Mouse (Mus musculus) forebrain, embryonic 14.5 days (tissue): ENCODE measurements at regions not wholly inside any gene's neighbourhood (a gene's known extent, or its start where the extent isn't known, plus 50 kb on each side); places are given as distances from the start of the nearest gene placed in this dataset.
"Not testable (repeated sequence)": the region's sequence is repeated elsewhere in the genome, so short reads cannot be mapped to it uniquely, and the experiment has no call there.

Experiments
- ATAC-seq: fragments of 200-750 bp; cut with Nextera tagmentation; 2 replicates; pipeline ENCODE4 v1.8.0; 2017; ENCODE audit warnings: mild to moderate bottlenecking, moderate library complexity
- DNase-seq: peaks from one replicate; pipeline ENCODE4 v3.0.0-alpha.2; 2015; ENCODE audit warnings: low spot score
- H3K27ac ChIP-seq: fragments of 300-500 bp; sonication (generic); 2 replicates; pipeline ENCODE4 v1.5.1; 2014; ENCODE audit warnings: low read depth, mild to moderate bottlenecking, control low read depth, low read length, moderate library complexity
- H3K27me3 ChIP-seq: fragments of 300-500 bp; sonication (generic); replicated peaks from 2 replicates; pipeline ENCODE4 v1.6.1; 2014; ENCODE audit warnings: low read length, control low read depth, mixed read lengths; ENCODE audit not compliant: control insufficient read depth, insufficient read depth
- H3K36me3 ChIP-seq: fragments of 300-500 bp; sonication (generic); 2 replicates; pipeline ENCODE4 v1.6.1; 2014; ENCODE audit warnings: low read length, control low read depth; ENCODE audit not compliant: control insufficient read depth, insufficient read depth
- H3K4me1 ChIP-seq: fragments of 300-500 bp; sonication (generic); 2 replicates; pipeline ENCODE4 v1.6.1; 2014; ENCODE audit warnings: antibody characterized with exemption, low read length, control low read depth; ENCODE audit not compliant: control insufficient read depth, insufficient read depth
- H3K4me2 ChIP-seq: fragments of 300-500 bp; sonication (generic); 2 replicates; pipeline ENCODE4 v1.6.1; 2014; ENCODE audit warnings: mild to moderate bottlenecking, control low read depth, low read length
- H3K4me3 ChIP-seq: fragments of 300-500 bp; sonication (generic); 2 replicates; pipeline ENCODE4 v1.5.1; 2014; ENCODE audit warnings: low read depth, low read length, control low read depth
- H3K9ac ChIP-seq: fragments of 300-500 bp; sonication (generic); 2 replicates; pipeline ENCODE4 v1.6.1; 2014; ENCODE audit warnings: mild to moderate bottlenecking, low read length, control low read depth, moderate library complexity
- H3K9me3 ChIP-seq: fragments of 300-500 bp; sonication (generic); replicated peaks from 2 replicates; pipeline ENCODE4 v1.6.1; 2016; ENCODE audit warnings: low read length, control low read depth, mixed read lengths; ENCODE audit not compliant: control insufficient read depth
- WGBS: fragments of 180-500 bp; shearing (Covaris S2); extraction: QIAGEN DNeasy Blood & Tissue Kit; methylation state at CpG from one replicate; pipeline ENCODE4 v1.1.7; 2014; 5-methylcytosine and 5-hydroxymethylcytosine counted together

DNA sequence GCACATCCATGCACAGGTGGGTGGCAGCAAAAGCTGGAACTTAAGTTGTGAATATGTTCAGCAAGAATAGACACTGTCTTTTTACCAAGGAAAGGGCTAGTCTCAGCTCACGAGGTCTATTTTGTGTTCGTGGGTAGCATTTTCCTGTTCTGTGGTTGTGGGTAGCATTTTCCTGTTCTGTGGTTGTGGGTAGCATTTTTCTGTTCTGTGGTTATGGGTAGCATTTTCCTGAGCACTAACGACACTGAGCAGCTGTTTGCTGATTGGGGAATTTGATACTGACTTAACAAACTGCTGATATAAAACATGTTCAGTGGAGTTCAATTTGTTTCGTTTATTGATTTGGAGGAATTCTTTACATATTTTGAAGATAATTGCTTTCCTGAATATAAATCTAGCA lies 837.8 kb upstream of the Vwc2 start:
- ATAC-seq (no peak), DNase-seq (no peak)
- Histone ChIP-seq H3K9ac (no peak overlapping the region), H3K27ac (no peak overlapping the region), H3K36me3 (no peaks in the 10 kb centered on the region), H3K4me2 (no peak overlapping the region), H3K27me3 (no peaks in the 10 kb centered on the region), H3K9me3 (no peaks in the 10 kb centered on the region), H3K4me1 (no peaks in the 10 kb centered on the region), H3K4me3 (no peak overlapping the region)
- WGBS, result 82% methylated on average over 4 of the region's 4 CpGs

DNA sequence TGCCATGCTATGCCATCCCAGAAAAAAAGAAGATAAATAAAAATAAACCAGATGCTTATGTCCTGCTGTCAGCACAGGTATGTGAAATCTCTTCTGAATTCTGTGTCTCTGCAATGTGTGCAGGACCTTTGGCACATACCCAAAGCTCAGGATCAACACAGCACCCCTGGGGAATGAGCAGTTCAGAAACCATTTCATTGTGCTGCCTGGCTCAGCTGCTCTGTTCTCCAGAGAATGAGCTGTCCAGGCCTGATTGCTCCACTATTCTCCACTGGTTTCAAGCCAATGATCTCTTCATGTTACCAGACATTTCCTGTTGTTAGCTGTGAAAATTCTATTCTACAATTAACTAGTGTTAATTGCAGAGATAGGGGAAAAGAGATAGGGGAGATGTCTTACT lies 830.5 kb upstream of the Vwc2 start:
- Histone ChIP-seq H3K36me3 (no peaks in the 10 kb centered on the region), H3K9ac (no peak overlapping the region), H3K4me3 (no peak overlapping the region), H3K27me3 (no peaks in the 10 kb centered on the region), H3K4me1 (no peaks in the 10 kb centered on the region), H3K9me3 (no peaks in the 10 kb centered on the region), H3K27ac (no peak overlapping the region), H3K4me2 (no peak overlapping the region)
- DNase-seq (peak; percentile 4), ATAC-seq (no peak)

DNA sequence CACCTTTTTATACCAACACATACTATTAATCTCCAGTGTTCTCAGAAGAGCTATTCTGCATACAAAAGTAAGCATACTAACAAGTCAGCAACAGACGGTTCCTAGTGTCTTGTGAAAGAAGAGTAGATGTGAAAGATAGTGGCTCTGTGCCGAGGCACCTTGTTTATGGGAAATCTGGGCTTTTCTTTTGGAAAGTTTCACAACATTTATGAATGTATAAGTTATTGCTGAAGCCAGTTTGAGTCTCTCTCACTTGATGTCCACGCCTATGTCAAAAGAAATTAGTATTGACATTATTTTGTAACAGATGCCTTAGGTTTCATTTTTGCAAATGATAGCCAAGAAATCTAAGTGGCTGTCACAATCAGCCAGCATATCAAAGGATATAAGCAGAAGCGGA lies 822.0 kb upstream of the Vwc2 start:
- Histone ChIP-seq H3K36me3 (no peaks in the 10 kb centered on the region), H3K4me2 (no peak overlapping the region), H3K27ac (no peak overlapping the region), H3K9ac (no peak overlapping the region), H3K4me3 (no peak overlapping the region), H3K27me3 (no peaks in the 10 kb centered on the region), H3K9me3 (no peaks in the 10 kb centered on the region), H3K4me1 (no peaks in the 10 kb centered on the region)
- no peak for ATAC-seq
- WGBS, result 91% methylated on average over 4 of the region's 4 CpGs
- DNase-seq, result no peak

DNA sequence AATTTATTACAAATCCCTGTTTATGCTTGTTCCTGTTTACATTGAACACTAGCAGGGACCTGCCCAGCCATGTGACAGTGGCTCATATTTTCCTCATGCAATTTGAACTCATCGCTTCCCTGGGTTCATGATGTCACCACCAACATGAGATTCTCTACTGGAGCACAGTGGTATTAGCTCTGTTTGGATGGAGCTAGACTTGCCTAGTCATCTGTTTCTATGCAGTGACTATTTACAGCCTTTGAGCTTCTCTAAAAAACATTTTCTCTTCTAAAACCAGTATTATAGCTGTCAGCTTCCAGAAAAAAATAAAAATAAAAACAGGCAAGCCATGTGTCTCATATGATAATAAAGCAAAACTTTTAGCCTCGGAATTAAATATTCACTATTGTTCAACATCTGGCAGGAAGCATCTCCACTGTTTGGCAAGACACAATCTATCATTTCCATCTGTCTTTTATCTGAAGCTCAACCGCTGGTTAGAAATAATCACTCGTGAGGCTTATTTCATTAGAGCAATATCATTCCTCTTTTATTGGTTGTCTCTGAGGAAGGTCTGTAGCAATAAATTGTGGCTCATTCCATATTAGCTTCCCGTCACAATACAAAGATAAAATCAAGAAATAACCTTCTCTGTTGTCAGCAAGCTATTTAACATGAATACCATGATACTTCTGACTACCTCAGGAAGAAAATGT lies 804.9 kb upstream of the Vwc2 start:
- Histone ChIP-seq H3K27me3 (no peaks in the 10 kb centered on the region), H3K4me1 (no peaks in the 10 kb centered on the region), H3K4me2 (no peak overlapping the region), H3K9ac (no peak overlapping the region), H3K27ac (no peak overlapping the region), H3K4me3 (no peak overlapping the region), H3K36me3 (no peaks in the 10 kb centered on the region), H3K9me3 (no peaks in the 10 kb centered on the region)
- DNase-seq (no peak), ATAC-seq (no peak)
- WGBS, result 90% methylated on average over 5 of the region's 5 CpGs

DNA sequence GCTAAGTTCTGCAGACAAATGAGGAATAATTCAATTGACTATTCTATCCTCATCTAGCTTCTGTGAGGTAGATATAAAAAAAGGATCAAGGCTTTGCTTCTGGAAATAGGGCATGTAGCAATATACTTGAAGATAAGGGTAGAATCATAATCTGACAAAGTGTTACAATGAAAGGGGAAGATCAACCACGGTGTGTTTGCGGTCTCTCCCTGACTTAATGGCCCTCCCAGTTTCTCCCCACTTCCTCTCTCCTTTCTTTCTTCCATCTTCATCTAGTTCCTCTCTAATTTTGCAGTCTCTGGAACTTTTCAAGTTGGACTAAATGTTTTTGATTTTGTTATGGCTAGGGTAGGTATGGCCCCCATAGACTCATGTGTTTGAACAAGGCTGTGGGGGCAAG lies 796.6 kb upstream of the Vwc2 start:
- H3K36me3 ChIP-seq, result no peaks in the 10 kb centered on the region
- H3K9me3 ChIP-seq, result no peaks in the 10 kb centered on the region
- no peak overlapping the region for H3K4me3 ChIP-seq
- no peak overlapping the region for H3K4me2 ChIP-seq
- no peaks in the 10 kb centered on the region for H3K27me3 ChIP-seq
- no peak for ATAC-seq
- WGBS, result 91% methylated on average over 2 of the region's 2 CpGs
- DNase-seq, result no peak
- no peak overlapping the region for H3K27ac ChIP-seq
- no peak overlapping the region for H3K9ac ChIP-seq
- H3K4me1 ChIP-seq, result no peaks in the 10 kb centered on the region

DNA sequence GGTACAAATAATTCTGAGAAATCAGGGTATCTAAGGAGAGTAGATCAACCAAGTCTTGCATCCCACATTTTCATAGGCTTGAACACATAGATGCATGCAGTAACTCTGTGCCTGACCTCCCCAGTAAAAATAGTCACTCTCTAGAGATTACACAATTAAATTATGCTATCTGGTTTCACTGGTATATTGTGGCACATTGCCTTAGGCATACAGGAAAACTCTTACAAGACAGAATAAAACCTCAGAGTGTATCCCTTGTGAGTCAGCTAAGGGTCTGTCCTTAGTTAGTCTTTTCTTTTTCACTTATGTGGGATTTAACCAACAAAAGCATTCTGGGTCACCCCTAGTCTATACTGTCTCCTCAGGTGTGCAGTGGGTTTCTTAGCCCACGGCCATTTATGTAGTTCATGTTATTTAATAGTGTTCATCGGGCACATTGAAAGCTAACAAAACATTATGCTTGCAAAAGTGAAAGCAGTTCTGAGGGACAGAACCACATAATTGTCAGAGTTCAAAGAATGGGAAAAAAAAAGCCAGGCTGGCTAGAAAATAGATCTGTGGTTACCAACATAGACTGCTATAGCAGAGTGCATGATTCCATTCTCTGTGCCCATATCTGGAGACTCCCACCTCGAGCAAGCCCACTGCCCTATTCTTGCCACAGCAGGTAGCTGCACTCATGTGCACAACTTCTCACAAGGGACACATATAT lies 795.8 kb upstream of the Vwc2 start:
- Histone ChIP-seq H3K27ac (no peak overlapping the region), H3K27me3 (no peaks in the 10 kb centered on the region), H3K9ac (no peak overlapping the region), H3K4me1 (no peaks in the 10 kb centered on the region), H3K9me3 (no peaks in the 10 kb centered on the region), H3K36me3 (no peaks in the 10 kb centered on the region), H3K4me2 (no peak overlapping the region), H3K4me3 (no peak overlapping the region)
- ATAC-seq (no peak), DNase-seq (no peak)
- whole genome bisulfite sequencing, result 77% methylated on average over 3 of the region's 3 CpGs

DNA sequence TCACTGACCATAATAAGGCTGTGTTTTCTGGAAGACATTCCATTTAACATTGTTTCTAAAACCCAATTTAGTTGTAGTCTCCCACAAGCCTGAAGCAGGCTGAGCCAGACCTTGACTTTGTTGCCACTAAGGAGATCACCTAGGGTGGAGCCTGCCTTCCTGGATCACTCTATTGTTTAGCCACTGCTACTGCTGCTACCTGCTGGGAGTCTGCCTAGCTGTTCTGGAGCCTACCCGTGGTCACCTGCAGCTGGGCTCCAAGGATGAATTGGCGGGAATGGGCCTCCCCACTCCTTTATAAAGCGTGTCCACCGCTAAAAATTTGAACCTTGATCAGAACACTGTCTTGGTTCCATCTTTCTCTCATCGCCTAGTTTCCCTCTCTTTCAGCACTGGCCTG lies 783.8 kb upstream of the Vwc2 start:
- not testable (repeated sequence) for H3K9me3 ChIP-seq, H3K9ac ChIP-seq, H3K4me3 ChIP-seq, H3K27ac ChIP-seq, H3K4me2 ChIP-seq, H3K36me3 ChIP-seq, ATAC-seq, DNase-seq, H3K27me3 ChIP-seq, H3K4me1 ChIP-seq
- WGBS, result 42% methylated on average over 5 of the region's 5 CpGs

DNA sequence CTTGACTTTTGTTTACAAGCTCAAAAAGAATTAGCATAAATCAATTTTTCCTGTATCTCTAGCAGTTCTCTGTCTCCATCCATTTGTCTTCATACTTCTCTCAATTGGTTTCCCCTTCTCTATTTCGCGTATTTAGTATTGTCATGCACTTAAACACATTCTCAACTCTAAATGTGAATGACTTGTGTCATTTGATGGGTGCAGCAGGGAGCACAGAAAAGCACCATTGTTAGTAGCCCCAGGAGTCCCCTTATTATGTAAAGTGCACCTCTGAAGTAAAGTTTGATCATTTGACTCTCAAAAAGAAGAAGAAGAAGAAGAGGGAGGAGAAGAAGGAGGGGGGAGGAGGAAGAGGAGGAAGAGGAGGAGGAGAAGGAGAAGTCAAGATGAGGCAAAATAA lies 776.2 kb upstream of the Vwc2 start:
- no peaks in the 10 kb centered on the region for H3K36me3 ChIP-seq
- H3K27ac ChIP-seq, result no peak overlapping the region
- ATAC-seq (no peak), DNase-seq (no peak)
- H3K4me1 ChIP-seq, result no peaks in the 10 kb centered on the region
- H3K4me2 ChIP-seq, result no peak overlapping the region
- 5% methylated on average over 2 of the region's 2 CpGs for whole genome bisulfite sequencing
- no peaks in the 10 kb centered on the region for H3K27me3 ChIP-seq
- H3K9ac ChIP-seq, result no peak overlapping the region
- no peak overlapping the region for H3K4me3 ChIP-seq
- H3K9me3 ChIP-seq, result no peaks in the 10 kb centered on the region

DNA sequence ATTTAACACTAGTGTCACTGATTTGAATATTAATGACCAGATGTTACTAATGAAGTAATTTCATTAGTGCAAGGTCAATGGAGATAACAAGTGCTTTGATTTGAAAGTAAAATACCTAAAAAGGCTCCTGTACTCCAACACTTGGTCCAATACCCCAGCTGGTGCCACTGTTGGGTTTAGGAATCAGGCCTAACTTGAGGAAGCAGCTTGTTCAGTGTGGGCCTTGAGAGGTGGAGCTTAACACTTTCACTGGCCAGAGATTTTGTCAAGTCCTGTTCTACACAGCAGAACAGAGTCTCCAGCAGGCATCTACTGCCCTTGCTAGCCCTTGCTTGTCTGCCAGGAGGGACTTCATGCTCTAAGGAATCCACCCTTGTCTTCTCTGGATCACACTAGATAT lies 741.7 kb upstream of the Vwc2 start:
- Histone ChIP-seq H3K9me3 (no peaks in the 10 kb centered on the region), H3K4me1 (no peaks in the 10 kb centered on the region), H3K36me3 (no peaks in the 10 kb centered on the region), H3K9ac (no peak overlapping the region), H3K27ac (no peak overlapping the region), H3K4me3 (no peak overlapping the region), H3K27me3 (no peaks in the 10 kb centered on the region), H3K4me2 (no peak overlapping the region)
- ATAC-seq (0 out of 2 replicates have a peak, but pooled peaks have one; percentile 40), DNase-seq (peak; percentile 16)
